Mouse (Mus musculus) CH12.LX (cell line): ENCODE data around the gene Wnk2.
A peak's percentile ranks its signal among the peaks of the same experiment; 100 is the strongest.

Experiments
- CHD2 ChIP-seq: IDR thresholded peaks from 2 replicates; pipeline ENCODE4 v1.6.1; 2011; ENCODE audit warnings: low read length, improper control_type of control experiment
- CTCF ChIP-seq, 2 experiments: IDR thresholded peaks in 1 of 2; conservative IDR thresholded peaks in 1 of 2; 2 replicates each; pipeline ENCODE4 v1.5.1; 2011 to 2012; ENCODE audit warnings: low read depth in 2 of 2, low read length in 2 of 2, improper control_type of control experiment in 1 of 2, inconsistent platforms in 1 of 2, mild to moderate bottlenecking in 1 of 2, moderate library complexity in 1 of 2
- E2F4 ChIP-seq: IDR thresholded peaks from 2 replicates; pipeline ENCODE4 v1.6.1; 2011; ENCODE audit warnings: low read depth, low read length, improper control_type of control experiment; ENCODE audit not compliant: insufficient replicate concordance
- EP300 ChIP-seq: IDR thresholded peaks from 2 replicates; pipeline ENCODE4 v1.6.1; 2011; ENCODE audit warnings: low read length, improper control_type of control experiment
- KAT2A ChIP-seq: IDR thresholded peaks from 2 replicates; pipeline ENCODE4 v1.6.1; 2012; ENCODE audit warnings: low read length, improper control_type of control experiment, inconsistent platforms; ENCODE audit not compliant: insufficient replicate concordance
- MAZ ChIP-seq: IDR thresholded peaks from 2 replicates; pipeline ENCODE4 v1.6.1; 2012; ENCODE audit warnings: low read depth, mild to moderate bottlenecking, inconsistent platforms, low read length, improper control_type of control experiment, moderate library complexity
- POLR2A ChIP-seq: IDR thresholded peaks from 2 replicates; pipeline ENCODE4 v1.6.1; 2011; ENCODE audit warnings: low read depth, mild to moderate bottlenecking, improper control_type of control experiment, low read length
- POLR2AphosphoS2 ChIP-seq: IDR thresholded peaks from 2 replicates; pipeline ENCODE4 v1.6.1; 2011; ENCODE audit warnings: low read depth, low read length, improper control_type of control experiment
- RCOR1 ChIP-seq: conservative IDR thresholded peaks from 2 replicates; pipeline ENCODE4 v1.6.1; 2012; ENCODE audit warnings: low read depth, mild to moderate bottlenecking, inconsistent platforms, low read length, improper control_type of control experiment
- UBTF ChIP-seq: IDR thresholded peaks from 2 replicates; pipeline ENCODE4 v1.6.1; 2012; ENCODE audit warnings: low read depth, mild to moderate bottlenecking, inconsistent platforms, low read length, improper control_type of control experiment, moderate library complexity
- USF1 ChIP-seq: IDR thresholded peaks from 2 replicates; pipeline ENCODE4 v1.6.1; 2014; ENCODE audit warnings: low read depth, mild to moderate bottlenecking, inconsistent platforms, low read length, improper control_type of control experiment
- USF2 ChIP-seq: conservative IDR thresholded peaks from 2 replicates; pipeline ENCODE4 v1.6.1; 2011; ENCODE audit warnings: low read depth, low read length, improper control_type of control experiment

DNA sequence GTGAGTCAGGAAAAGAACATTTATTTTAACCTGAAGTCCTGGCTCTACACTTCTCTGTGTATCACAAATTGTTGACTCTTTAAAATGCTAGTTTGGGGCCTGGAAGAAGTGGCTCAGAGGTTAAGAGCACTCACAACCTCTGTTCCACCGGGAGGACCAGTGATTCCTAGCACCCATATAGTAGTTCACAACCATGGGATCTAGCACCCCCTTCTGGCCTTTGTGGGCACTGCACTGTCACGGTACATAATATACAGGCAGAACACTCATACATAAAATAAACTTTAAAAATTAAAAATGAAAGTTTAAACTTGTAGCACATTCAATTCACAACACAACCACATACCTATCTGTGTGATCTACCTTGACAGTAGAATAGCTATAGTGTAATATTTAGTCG lies 126.1 kb downstream of the Wnk2 start:
- TF ChIP-seq MAZ, result no peak
- TF ChIP-seq RCOR1, result no peak
- peak; percentile 74 to 79 for TF ChIP-seq CTCF (conservative IDR thresholded peaks at IDR 0.05 in 1 of 2, IDR thresholded peaks at IDR 0.05 in 1 of 2; ENCODE audit: low read depth in 2 of 2, low read length in 2 of 2)
- TF ChIP-seq POLR2A, result no peak
- TF ChIP-seq POLR2AphosphoS2, result no peak
- TF ChIP-seq KAT2A, result no peak
- no peak for TF ChIP-seq E2F4
- TF ChIP-seq EP300, result no peak
- TF ChIP-seq USF2, result no peak
- TF ChIP-seq USF1, result no peak
- no peak for TF ChIP-seq CHD2
- TF ChIP-seq UBTF, result no peak
